Mouse (Mus musculus): ENCODE results near the gene Ceacam11. TPM values are rescaled to one million over a fixed set of nuclear protein-coding genes. Genes with fewer than 3 reads are reported as not detected.
"Not testable (repeated sequence)": the region's sequence is repeated elsewhere in the genome, so short reads cannot be mapped to it uniquely, and the experiment has no call there.

The Ceacam11 gene
- not detected in 2 replicates for polyA plus RNA-seq (2014; fragmentation: Nextera tagmentation; extraction: Ambion mirVana)

DNA sequence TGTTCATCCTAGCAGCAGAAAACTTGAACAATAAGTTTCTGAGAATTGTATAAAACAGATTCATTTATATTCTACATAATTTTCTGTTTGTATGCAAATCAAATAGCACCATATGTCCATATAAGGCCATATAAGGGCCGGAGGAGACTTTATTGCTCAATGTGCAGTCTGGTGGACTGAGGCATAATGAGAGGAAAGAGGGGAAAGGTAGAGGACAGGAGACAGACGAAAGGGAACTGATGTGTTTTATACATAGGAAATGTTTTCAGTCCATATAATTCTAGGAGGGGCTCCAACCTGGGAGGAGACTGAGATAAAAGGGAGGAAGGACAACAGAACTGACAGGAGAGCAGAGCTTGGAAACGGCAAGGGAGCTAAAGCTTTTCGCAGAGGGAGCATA lies at the start of gene Ceacam11:
Ceacam11 (plus strand) TSS at position 301 of the 400 bp plus-strand sequence.
- Histone ChIP-seq H3K4me2 (no peak within 1 kb of the TSS), H3K27ac (ENCODE audit: low read depth) (no peak within 1 kb of the TSS), H3K27me3 (ENCODE audit: insufficient read depth, low read length) (no peaks in the 10 kb centered on the region), H3K36me3 (ENCODE audit: insufficient read depth) (no peaks in the 10 kb centered on the region), H3K4me1 (ENCODE audit: insufficient read depth) (no peaks in the 10 kb centered on the region), H3K4me3 (ENCODE audit: low read depth, low read length) (no peak within 1 kb of the TSS), H3K9me3 (ENCODE audit: low read depth, low read length) (no peaks in the 10 kb centered on the region), H3K9ac (no peak within 1 kb of the TSS)
- no peak for TF ChIP-seq CTCF (IDR thresholded peaks at IDR 0.05; ENCODE audit: low read depth)
- DNase-seq: no peak
- ATAC-seq (ENCODE audit: insufficient read depth): no peak
- WGBS: 75% methylated on average over 4 of the region's 4 CpGs

GRCm38 (mm10) chr7:18001131-18001530 lies 29.2 kb downstream of the Ceacam11 start:
- not testable (repeated sequence) for H3K36me3 ChIP-seq (ENCODE audit: insufficient read depth); H3K27me3 ChIP-seq (ENCODE audit: insufficient read depth, low read length); H3K9ac ChIP-seq; H3K4me1 ChIP-seq (ENCODE audit: insufficient read depth); ATAC-seq (ENCODE audit: insufficient read depth); H3K9me3 ChIP-seq (ENCODE audit: low read depth, low read length); DNase-seq; H3K27ac ChIP-seq (ENCODE audit: low read depth); H3K4me2 ChIP-seq; H3K4me3 ChIP-seq (ENCODE audit: low read depth, low read length)
- 97% methylated on average over 1 of the region's 1 CpGs for WGBS

- Histone ChIP-seq H3K4me2 (no peak within 1 kb of the TSS), H3K4me1 (ENCODE audit: insufficient read depth) (no peaks in the 10 kb centered on the region), H3K36me3 (ENCODE audit: insufficient read depth) (no peaks in the 10 kb centered on the region), H3K27me3 (ENCODE audit: insufficient read depth, low read length) (no peaks in the 10 kb centered on the region), H3K27ac (ENCODE audit: low read depth) (no peak within 1 kb of the TSS), H3K9me3 (ENCODE audit: low read depth, low read length) (no peaks in the 10 kb centered on the region; the same call in 1 of the 2 replicates), H3K4me3 (ENCODE audit: low read depth, low read length) (no peak within 1 kb of the TSS), H3K9ac (no peak within 1 kb of the TSS)
- ATAC-seq (ENCODE audit: insufficient read depth) (no peak), DNase-seq (no peak)
- TF ChIP-seq CTCF (IDR thresholded peaks at IDR 0.05; ENCODE audit: low read depth): no peak
- 73% methylated on average over 4 of the region's 4 CpGs for WGBS
These were observed 37.7 kb downstream of the Ceacam11 start, which contains the start of gene Ceacam13 for GRCm38 (mm10) chr7:18009589-18009988. TSS of gene Ceacam13 (plus strand) at chr7:18009889.

Small RNA genes within 50 kb of the gene (microRNA-seq; reads per million reads assigned to microRNA genes)
- gene Gm22414 (ENCODE audit: borderline number of aligned reads): not detected

Other genes with a start within 250 kb of the Ceacam11 start
- not detected in 2 replicates for gene Ceacam14, start 159.5 kb upstream of the Ceacam11 start, polyA plus RNA-seq (2014; fragmentation: Nextera tagmentation; extraction: Ambion mirVana)
- not detected in 2 replicates for gene Gm5155, start 100.4 kb upstream of the Ceacam11 start, polyA plus RNA-seq (2014; fragmentation: Nextera tagmentation; extraction: Ambion mirVana)
- gene Ceacam13, start 37.8 kb downstream of the Ceacam11 start, polyA plus RNA-seq (2014; fragmentation: Nextera tagmentation; extraction: Ambion mirVana): not detected in 2 replicates
- not detected in 2 replicates for gene Ceacam12, start 93.8 kb downstream of the Ceacam11 start, polyA plus RNA-seq (2014; fragmentation: Nextera tagmentation; extraction: Ambion mirVana)
- not detected in 2 replicates for gene Igfl3, start 204.4 kb downstream of the Ceacam11 start, polyA plus RNA-seq (2014; fragmentation: Nextera tagmentation; extraction: Ambion mirVana)

Data from lung, embryonic 14.5 days (tissue).